Mouse (Mus musculus): ENCODE results near the gene Ccdc171. TPM values are rescaled to one million over a fixed set of nuclear protein-coding genes. Genes with fewer than 3 reads are reported as not detected.
"Not testable (repeated sequence)": the region's sequence is repeated elsewhere in the genome, so short reads cannot be mapped to it uniquely, and the experiment has no call there.

The Ccdc171 gene
- polyA plus RNA-seq, 1 experiment, result 9.2 TPM

DNA sequence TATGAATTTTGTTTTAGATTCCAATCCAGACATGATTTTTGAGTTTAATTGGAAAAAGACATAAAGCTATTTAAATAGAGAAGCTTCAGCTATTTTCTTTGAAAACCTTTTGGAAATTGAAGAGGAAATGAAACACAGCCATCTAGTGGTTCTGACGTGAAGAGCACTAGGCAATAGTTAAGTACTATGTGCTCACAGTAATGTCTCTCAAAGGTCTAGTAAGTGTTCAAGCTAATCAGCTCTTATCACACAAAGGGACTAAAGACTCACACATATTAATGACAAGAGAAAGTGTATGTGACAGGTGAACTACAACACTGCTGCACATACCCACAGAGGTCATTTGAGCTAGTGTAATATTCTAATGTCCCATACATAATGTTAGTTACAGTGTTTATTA lies 54.8 kb downstream of the Ccdc171 start:
- Histone ChIP-seq H3K4me3 (ENCODE audit: low read depth, low read length) (no peak overlapping the region), H3K36me3 (ENCODE audit: control insufficient read depth, insufficient read depth, low read length, poor library complexity, severe bottlenecking) (no peaks in the 10 kb centered on the region), H3K9ac (ENCODE audit: low read depth, poor library complexity, severe bottlenecking) (no peak overlapping the region), H3K27me3 (ENCODE audit: control insufficient read depth, insufficient read depth, low read length, poor library complexity, severe bottlenecking) (no peaks in the 10 kb centered on the region), H3K4me1 (ENCODE audit: control insufficient read depth, insufficient read depth, low read length) (no peaks in the 10 kb centered on the region), H3K9me3 (replicated peaks; ENCODE audit: control insufficient read depth, insufficient read depth, low read length, poor library complexity, severe bottlenecking) (no peaks in the 10 kb centered on the region), H3K27ac (ENCODE audit: insufficient read depth, low read length) (no peak overlapping the region)
- no peak for TF ChIP-seq POLR2A (IDR thresholded peaks at IDR 0.05; ENCODE audit: insufficient read depth, low read length)
- no peak for TF ChIP-seq EP300 (IDR thresholded peaks at IDR 0.05; ENCODE audit: insufficient read depth, low read depth, low read length)
- TF ChIP-seq CTCF (IDR thresholded peaks at IDR 0.05; ENCODE audit: low read depth, low read length), result no peak

DNA sequence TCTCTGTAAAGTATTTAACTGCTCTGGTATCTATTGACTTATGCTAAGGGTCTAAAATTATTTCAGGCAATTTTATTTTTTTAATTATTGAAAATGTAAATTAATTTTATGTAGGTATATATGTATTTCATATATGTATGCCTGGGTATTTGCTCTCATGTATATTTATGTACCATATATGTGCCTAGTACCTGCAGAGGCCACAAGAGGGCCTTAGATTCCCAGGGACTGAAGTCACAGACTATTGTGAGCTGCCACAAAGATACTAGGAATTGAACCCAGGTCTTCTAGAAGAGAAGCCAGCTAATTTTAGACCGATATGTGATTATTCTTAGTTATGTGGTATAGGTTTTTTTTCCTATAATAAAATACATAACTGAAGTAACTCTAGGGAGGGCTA lies 62.2 kb downstream of the Ccdc171 start:
- H3K9ac ChIP-seq (ENCODE audit: low read depth, poor library complexity, severe bottlenecking), result no peak overlapping the region
- H3K9me3 ChIP-seq (replicated peaks; ENCODE audit: control insufficient read depth, insufficient read depth, low read length, poor library complexity, severe bottlenecking), result no peaks in the 10 kb centered on the region
- no peak for TF ChIP-seq EP300 (IDR thresholded peaks at IDR 0.05; ENCODE audit: insufficient read depth, low read depth, low read length)
- TF ChIP-seq CTCF (IDR thresholded peaks at IDR 0.05; ENCODE audit: low read depth, low read length), result no peak
- no peak for TF ChIP-seq POLR2A (IDR thresholded peaks at IDR 0.05; ENCODE audit: insufficient read depth, low read length)
- H3K36me3 ChIP-seq (ENCODE audit: control insufficient read depth, insufficient read depth, low read length, poor library complexity, severe bottlenecking), result no peaks in the 10 kb centered on the region
- no peak overlapping the region for H3K4me3 ChIP-seq (ENCODE audit: low read depth, low read length)
- H3K4me1 ChIP-seq (ENCODE audit: control insufficient read depth, insufficient read depth, low read length), result no peaks in the 10 kb centered on the region
- H3K27ac ChIP-seq (ENCODE audit: insufficient read depth, low read length), result no peak overlapping the region
- no peaks in the 10 kb centered on the region for H3K27me3 ChIP-seq (ENCODE audit: control insufficient read depth, insufficient read depth, low read length, poor library complexity, severe bottlenecking)

DNA sequence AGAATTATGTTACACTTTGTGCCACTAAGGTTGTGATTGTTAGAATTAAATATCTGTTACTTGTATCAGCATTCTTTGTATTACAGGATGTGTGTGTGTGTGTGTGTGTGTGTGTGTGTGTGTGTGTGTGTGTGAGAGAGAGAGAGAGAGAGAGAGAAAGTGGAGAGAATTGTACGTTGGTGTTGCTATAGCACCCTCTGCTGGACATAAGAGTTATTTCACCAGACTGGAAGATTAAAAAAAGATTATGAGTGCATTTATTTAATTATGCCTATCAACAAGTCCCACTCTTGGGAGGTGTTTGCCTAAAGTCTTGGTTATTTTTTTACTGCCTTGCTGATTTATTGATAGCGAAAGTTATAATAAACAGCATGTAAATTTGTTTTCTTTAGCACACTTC lies 71.1 kb downstream of the Ccdc171 start:
- Histone ChIP-seq H3K27me3 (ENCODE audit: control insufficient read depth, insufficient read depth, low read length, poor library complexity, severe bottlenecking) (no peaks in the 10 kb centered on the region), H3K9me3 (replicated peaks; ENCODE audit: control insufficient read depth, insufficient read depth, low read length, poor library complexity, severe bottlenecking) (no peaks in the 10 kb centered on the region), H3K27ac (ENCODE audit: insufficient read depth, low read length) (no peak overlapping the region), H3K4me1 (ENCODE audit: control insufficient read depth, insufficient read depth, low read length) (no peaks in the 10 kb centered on the region), H3K9ac (ENCODE audit: low read depth, poor library complexity, severe bottlenecking) (no peak overlapping the region), H3K4me3 (ENCODE audit: low read depth, low read length) (no peak overlapping the region), H3K36me3 (ENCODE audit: control insufficient read depth, insufficient read depth, low read length, poor library complexity, severe bottlenecking) (no peaks in the 10 kb centered on the region)
- TF ChIP-seq EP300 (IDR thresholded peaks at IDR 0.05; ENCODE audit: insufficient read depth, low read depth, low read length) (no peak), POLR2A (IDR thresholded peaks at IDR 0.05; ENCODE audit: insufficient read depth, low read length) (no peak), CTCF (IDR thresholded peaks at IDR 0.05; ENCODE audit: low read depth, low read length) (no peak)

DNA sequence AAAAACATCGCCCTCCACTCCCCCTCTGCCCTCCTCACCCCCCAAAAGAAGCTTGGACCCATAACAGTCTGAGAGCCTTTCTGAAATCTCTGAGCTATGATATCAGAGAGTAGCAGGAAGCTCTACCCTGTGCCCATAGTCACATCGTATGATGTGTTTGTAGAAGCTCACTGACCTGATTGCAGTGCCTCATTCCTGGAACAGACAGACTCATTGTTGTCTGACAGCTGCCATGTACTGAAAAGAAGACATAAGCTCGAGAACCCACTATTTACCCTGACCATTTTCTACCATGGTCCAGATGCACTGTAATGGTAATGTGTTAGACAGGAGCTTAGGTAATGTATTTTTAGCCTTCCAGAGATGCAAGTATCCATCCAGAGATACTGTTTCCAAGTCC lies 85.8 kb downstream of the Ccdc171 start:
- TF ChIP-seq POLR2A (IDR thresholded peaks at IDR 0.05; ENCODE audit: insufficient read depth, low read length) (no peak), EP300 (IDR thresholded peaks at IDR 0.05; ENCODE audit: insufficient read depth, low read depth, low read length) (no peak), CTCF (IDR thresholded peaks at IDR 0.05; ENCODE audit: low read depth, low read length) (no peak)
- H3K9ac ChIP-seq (ENCODE audit: low read depth, poor library complexity, severe bottlenecking), result no peak overlapping the region
- H3K36me3 ChIP-seq (ENCODE audit: control insufficient read depth, insufficient read depth, low read length, poor library complexity, severe bottlenecking), result no peaks in the 10 kb centered on the region
- H3K4me3 ChIP-seq (ENCODE audit: low read depth, low read length), result no peak overlapping the region
- no peaks in the 10 kb centered on the region for H3K27me3 ChIP-seq (ENCODE audit: control insufficient read depth, insufficient read depth, low read length, poor library complexity, severe bottlenecking)
- H3K4me1 ChIP-seq (ENCODE audit: control insufficient read depth, insufficient read depth, low read length), result no peaks in the 10 kb centered on the region
- H3K9me3 ChIP-seq (replicated peaks; ENCODE audit: control insufficient read depth, insufficient read depth, low read length, poor library complexity, severe bottlenecking), result no peaks in the 10 kb centered on the region
- H3K27ac ChIP-seq (ENCODE audit: insufficient read depth, low read length), result no peak overlapping the region

DNA sequence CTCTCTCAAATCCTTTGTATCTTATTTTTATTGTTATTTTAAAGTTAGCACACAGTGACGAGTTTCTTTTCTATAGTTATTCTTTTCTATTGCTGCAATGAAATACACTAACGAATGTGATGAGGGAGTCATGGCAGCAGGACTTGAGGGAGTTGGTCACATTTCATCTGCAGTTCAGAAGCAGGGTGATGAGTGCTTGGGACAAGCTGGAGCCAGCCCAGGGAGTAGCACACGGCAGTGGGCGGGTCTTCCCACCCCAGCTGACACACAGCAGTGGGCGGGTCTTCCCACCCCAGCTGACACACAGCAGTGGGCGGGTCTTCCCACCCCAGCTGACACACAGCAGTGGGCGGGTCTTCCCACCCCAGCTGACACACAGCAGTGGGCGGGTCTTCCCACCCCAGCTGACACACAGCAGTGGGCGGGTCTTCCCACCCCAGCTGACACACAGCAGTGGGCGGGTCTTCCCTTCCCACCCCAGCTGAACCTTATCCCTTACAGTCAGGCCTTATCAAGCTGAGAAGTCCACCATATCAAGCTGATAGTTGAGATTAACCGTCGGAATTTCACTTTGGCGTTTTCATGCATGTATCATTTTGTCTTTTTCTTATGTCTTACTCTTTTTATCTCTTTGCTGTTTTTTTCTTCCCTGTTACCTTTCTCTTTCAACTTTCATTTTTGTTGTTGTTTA lies 97.8 kb downstream of the Ccdc171 start:
- not testable (repeated sequence) for H3K9me3 ChIP-seq (replicated peaks; ENCODE audit: control insufficient read depth, insufficient read depth, low read length, poor library complexity, severe bottlenecking); H3K36me3 ChIP-seq (ENCODE audit: control insufficient read depth, insufficient read depth, low read length, poor library complexity, severe bottlenecking); H3K4me1 ChIP-seq (ENCODE audit: control insufficient read depth, insufficient read depth, low read length); H3K27me3 ChIP-seq (ENCODE audit: control insufficient read depth, insufficient read depth, low read length, poor library complexity, severe bottlenecking); H3K4me3 ChIP-seq (ENCODE audit: low read depth, low read length); H3K9ac ChIP-seq (ENCODE audit: low read depth, poor library complexity, severe bottlenecking); H3K27ac ChIP-seq (ENCODE audit: insufficient read depth, low read length)

DNA sequence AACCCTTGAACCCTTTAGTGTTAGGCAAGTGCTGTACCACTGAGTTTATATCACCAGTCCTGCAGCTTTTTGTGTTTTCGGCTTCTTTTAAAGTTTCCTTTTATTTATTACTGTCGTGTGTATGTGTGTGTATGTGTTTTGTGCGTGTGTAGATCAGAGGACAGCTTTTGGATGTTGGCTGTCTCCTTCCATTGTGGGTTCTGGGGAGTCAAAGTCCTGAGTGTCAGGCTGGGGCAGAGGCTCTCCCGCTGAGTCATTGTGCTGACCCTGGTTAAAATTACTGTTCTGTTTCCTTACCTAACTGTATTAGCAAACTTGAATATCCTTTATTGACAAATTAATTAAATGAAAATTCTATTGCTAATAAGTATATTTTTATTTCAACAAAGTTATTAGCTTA lies 98.4 kb downstream of the Ccdc171 start:
- no peaks in the 10 kb centered on the region for H3K36me3 ChIP-seq (ENCODE audit: control insufficient read depth, insufficient read depth, low read length, poor library complexity, severe bottlenecking)
- H3K9me3 ChIP-seq (replicated peaks; ENCODE audit: control insufficient read depth, insufficient read depth, low read length, poor library complexity, severe bottlenecking), result no peaks in the 10 kb centered on the region
- H3K27ac ChIP-seq (ENCODE audit: insufficient read depth, low read length), result no peak overlapping the region
- no peak overlapping the region for H3K4me3 ChIP-seq (ENCODE audit: low read depth, low read length)
- no peaks in the 10 kb centered on the region for H3K27me3 ChIP-seq (ENCODE audit: control insufficient read depth, insufficient read depth, low read length, poor library complexity, severe bottlenecking)
- no peak overlapping the region for H3K9ac ChIP-seq (ENCODE audit: low read depth, poor library complexity, severe bottlenecking)
- H3K4me1 ChIP-seq (ENCODE audit: control insufficient read depth, insufficient read depth, low read length), result peaks cover 2% of the 10 kb centered on the region
- no peak for TF ChIP-seq CTCF (IDR thresholded peaks at IDR 0.05; ENCODE audit: low read depth, low read length)
- TF ChIP-seq EP300 (IDR thresholded peaks at IDR 0.05; ENCODE audit: insufficient read depth, low read depth, low read length), result no peak
- no peak for TF ChIP-seq POLR2A (IDR thresholded peaks at IDR 0.05; ENCODE audit: insufficient read depth, low read length)
